Mouse (Mus musculus): ENCODE data around the gene Inka2. TPM values are rescaled to one million over a fixed set of nuclear protein-coding genes. Genes with fewer than 3 reads are reported as not detected.

Inka2 gene
- polyA plus RNA-seq, 1 experiment from 2014 or later = 11.8 TPM

DNA sequence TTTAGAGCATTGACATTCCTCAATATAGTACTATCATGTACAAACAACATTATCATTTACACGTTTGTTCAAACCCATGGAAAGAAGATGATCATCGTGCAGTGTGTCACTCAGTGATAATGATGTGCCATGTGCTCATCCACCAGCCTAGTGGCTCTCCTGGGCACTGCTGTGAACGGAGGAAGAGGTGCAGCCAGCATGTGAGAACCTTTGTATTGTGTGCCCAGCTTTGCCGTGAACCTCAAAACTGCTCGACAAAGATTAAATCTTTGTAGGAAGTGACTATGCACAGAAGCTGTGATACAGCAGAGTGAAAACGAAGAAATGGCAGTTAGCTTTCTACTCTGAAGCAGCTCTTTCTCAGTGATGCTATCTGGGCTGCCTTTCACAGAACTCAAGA, 64.1 kb downstream of the Inka2 start:
- Histone ChIP-seq H3K4me3 (no peak overlapping the region), H3K4me2 (no peak overlapping the region), H3K9me3 (no peaks in the 10 kb centered on the region), H3K9ac (no peak overlapping the region), H3K27ac (replicated peaks) (no peak overlapping the region), H3K4me1 (replicated peaks) (no peaks in the 10 kb centered on the region), H3K36me3 (no peaks in the 10 kb centered on the region), H3K27me3 (no peaks in the 10 kb centered on the region)
- 83% methylated on average over 6 of the region's 6 CpGs for WGBS
- no peak for ATAC-seq (ENCODE audit: low FRiP score, low read depth)

DNA sequence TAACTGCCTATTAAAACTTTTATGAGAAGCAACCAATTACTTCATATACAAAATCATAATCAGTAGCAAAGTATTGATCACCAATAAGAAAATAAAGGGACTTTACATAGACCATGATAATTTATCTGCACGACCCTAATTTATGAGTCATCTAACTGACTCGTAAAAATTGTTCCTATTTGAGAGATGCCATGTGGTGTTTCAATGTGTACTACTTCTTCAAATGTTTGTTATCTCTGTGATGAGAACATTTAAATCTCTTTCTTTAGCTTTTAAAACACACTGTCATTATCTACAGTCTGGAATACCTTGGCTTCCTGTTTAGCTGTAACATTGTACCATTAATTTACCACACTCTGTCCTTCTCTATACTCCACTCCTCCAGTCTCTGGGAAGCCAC, 65.0 kb downstream of the Inka2 start:
- no peak overlapping the region for H3K4me3 ChIP-seq
- no peaks in the 10 kb centered on the region for H3K9me3 ChIP-seq
- no peaks in the 10 kb centered on the region for H3K36me3 ChIP-seq
- WGBS = 92% methylated on average over 2 of the region's 2 CpGs
- no peak overlapping the region for H3K9ac ChIP-seq
- no peaks in the 10 kb centered on the region for H3K27me3 ChIP-seq
- no peak overlapping the region for H3K4me2 ChIP-seq
- H3K27ac ChIP-seq (replicated peaks) = no peak overlapping the region
- no peaks in the 10 kb centered on the region for H3K4me1 ChIP-seq (replicated peaks)
- no peak for ATAC-seq (ENCODE audit: low FRiP score, low read depth)

Other genes with a start within 250 kb of the Inka2 start
- gene Ddx20, start 17.0 kb upstream of the Inka2 start, polyA plus RNA-seq (2015; fragmentation: Nextera tagmentation; extraction: Ambion mirVana) = 23.0 and 23.8 TPM in 2 replicates
- 81.3 and 82.5 TPM in 2 replicates for gene Rap1a, start 96.7 kb downstream of the Inka2 start, polyA plus RNA-seq (2015; fragmentation: Nextera tagmentation; extraction: Ambion mirVana)
- gene Adora3, start 166.3 kb downstream of the Inka2 start, polyA plus RNA-seq (2015; fragmentation: Nextera tagmentation; extraction: Ambion mirVana) = 0.18 and 0.21 TPM in 2 replicates
- 0.20 TPM in 1 of 2 replicates, not detected in the other for gene Tmigd3, start 166.3 kb downstream of the Inka2 start, polyA plus RNA-seq (2015; fragmentation: Nextera tagmentation; extraction: Ambion mirVana)
- 0.17 and 0.25 TPM in 2 replicates for gene I830077J02Rik, start 228.1 kb downstream of the Inka2 start, polyA plus RNA-seq (2015; fragmentation: Nextera tagmentation; extraction: Ambion mirVana)